Comparison of ENCODE assay signal across 8 mouse cellular contexts in genomic region chr13:70637662-70638291, GRCm38 (mm10). TPM values are rescaled to one million over a fixed set of nuclear protein-coding genes. Genes with fewer than 3 reads are reported as not detected.
DNase-seq lines count a peak whose midpoint lies in the region; ATAC-seq and TF ChIP-seq lines count a peak whose summit lies in the region.

No protein-coding gene starts in this region.

- peak; percentile 89 for ATAC-seq in CD4-positive, CD25-positive, alpha-beta regulatory T cell, adult 4 months
- peak; percentile 93 for ATAC-seq in heart, embryonic 15.5 days (replicated peaks; ENCODE audit: insufficient number of reproducible peaks, insufficient read depth, low FRiP score, low read depth)
- peak; percentile 95 for ATAC-seq in liver, embryonic 14.5 days (ENCODE audit: insufficient read depth)
- ATAC-seq in neural tube, embryonic 11.5 days (ENCODE audit: insufficient read depth, low FRiP score, low TSS enrichment): peak; percentile 96
- peak; percentile 96 for ATAC-seq in stomach, postnatal 0 days (ENCODE audit: low FRiP score, low TSS enrichment)

- H3K9me3 ChIP-seq in heart, embryonic 15.5 days (replicated peaks): no peaks in the 10 kb centered on the region
- H3K9me3 ChIP-seq in liver, embryonic 14.5 days (ENCODE audit: control insufficient read depth, low read length): no peaks in the 10 kb centered on the region
- H3K9me3 ChIP-seq in neural tube, embryonic 11.5 days (ENCODE audit: control insufficient read depth, low read length): no peaks in the 10 kb centered on the region
- H3K9me3 ChIP-seq in stomach, postnatal 0 days (ENCODE audit: control insufficient read depth, low read length): no peaks in the 10 kb centered on the region

- peak; percentile 59 for DNase-seq in c-Kit-negative CD71-positive TER-119-positive erythroid progenitor cells, embryonic 14.5 days (ENCODE audit: low read depth, low spot score)
- DNase-seq in fibroblast of lung, adult 2 months (ENCODE audit: low read depth): peak; percentile 98
- peak; percentile 93 to 97 for DNase-seq in kidney, postnatal 25 days
- peak; percentile 62 to 69 (median 62) for DNase-seq in liver, embryonic 14.5 days (ENCODE audit: low read depth in 3 of 3, low spot score in 3 of 3)
- DNase-seq in neural tube, embryonic 11.5 days (ENCODE audit: low spot score): peak; percentile 95
- DNase-seq in stomach, postnatal 0 days (ENCODE audit: low spot score): peak; percentile 91

- TF ChIP-seq EP300 in liver, embryonic 14.5 days (IDR thresholded peaks at IDR 0.05; ENCODE audit: low read depth): no peak
- peak; percentile 93 for TF ChIP-seq EP300 in stomach, postnatal 0 days (optimal IDR thresholded peaks at IDR 0.05)

- peaks cover 19% of the 10 kb centered on the region for H3K4me1 ChIP-seq in heart, embryonic 15.5 days (replicated peaks)
- peaks cover 10 to 22% of the 10 kb centered on the region in 2 experiments for H3K4me1 ChIP-seq in liver, embryonic 14.5 days (replicated peaks; ENCODE audit: control insufficient read depth in 2 of 2, insufficient read depth in 2 of 2, low read length in 1 of 2)
- H3K4me1 ChIP-seq in neural tube, embryonic 11.5 days (ENCODE audit: control insufficient read depth, insufficient read depth, low read length): peaks cover 8% of the 10 kb centered on the region
- H3K4me1 ChIP-seq in stomach, postnatal 0 days (replicated peaks; ENCODE audit: control insufficient read depth, insufficient read depth): no peaks in the 10 kb centered on the region

- H3K4me3 ChIP-seq in heart, embryonic 15.5 days: peak overlapping the region; percentile 86
- H3K4me3 ChIP-seq in liver, embryonic 14.5 days (ENCODE audit: insufficient read depth in 1 of 2, low read depth in 2 of 2, low read length in 2 of 2): peak overlapping the region; percentile 75 to 90
- H3K4me3 ChIP-seq in neural tube, embryonic 11.5 days (ENCODE audit: low read depth, low read length): peak overlapping the region; percentile 93
- peak overlapping the region; percentile 92 for H3K4me3 ChIP-seq in stomach, postnatal 0 days (ENCODE audit: low read depth, low read length)

- no peaks in the 10 kb centered on the region for H3K27me3 ChIP-seq in heart, embryonic 15.5 days
- no peaks in the 10 kb centered on the region for H3K27me3 ChIP-seq in liver, embryonic 14.5 days (ENCODE audit: control insufficient read depth, insufficient read depth, low read length)
- no peaks in the 10 kb centered on the region for H3K27me3 ChIP-seq in neural tube, embryonic 11.5 days (ENCODE audit: control insufficient read depth, insufficient read depth, low read length)
- H3K27me3 ChIP-seq in stomach, postnatal 0 days (ENCODE audit: control insufficient read depth, insufficient read depth, low read length): no peaks in the 10 kb centered on the region

- WGBS in heart, embryonic 15.5 days: under 1% methylated on average over 42 of the region's 42 CpGs
- under 1% methylated on average over 42 of the region's 42 CpGs for WGBS in liver, embryonic 14.5 days (ENCODE audit: insufficient replicate concordance)
- under 1% methylated on average over 41 of the region's 42 CpGs for WGBS in neural tube, embryonic 11.5 days
- 0% methylated on average over 38 of the region's 42 CpGs for WGBS in stomach, postnatal 0 days

- H3K4me2 ChIP-seq in heart, embryonic 15.5 days: peak overlapping the region; percentile 71
- peak overlapping the region; percentile 88 for H3K4me2 ChIP-seq in liver, embryonic 14.5 days (ENCODE audit: low read depth)
- H3K4me2 ChIP-seq in neural tube, embryonic 11.5 days (ENCODE audit: low read depth): peak overlapping the region; percentile 79
- H3K4me2 ChIP-seq in stomach, postnatal 0 days (replicated peaks; ENCODE audit: low read depth): peak overlapping the region; percentile 74

- H3K27ac ChIP-seq in heart, embryonic 15.5 days: peak overlapping the region; percentile 88
- H3K27ac ChIP-seq in liver, embryonic 14.5 days: peak overlapping the region; percentile 63
- H3K27ac ChIP-seq in neural tube, embryonic 11.5 days (ENCODE audit: low read depth, low read length): peak overlapping the region; percentile 79
- peak overlapping the region; percentile 93 for H3K27ac ChIP-seq in stomach, postnatal 0 days (replicated peaks)

- TF ChIP-seq CTCF in liver, embryonic 14.5 days (IDR thresholded peaks at IDR 0.05; ENCODE audit: low read depth): peak; percentile 79
- peak; percentile 76 for TF ChIP-seq CTCF in stomach, postnatal 0 days (IDR thresholded peaks at IDR 0.05; ENCODE audit: low read depth)

- H3K9ac ChIP-seq in heart, embryonic 15.5 days: peak overlapping the region; percentile 89
- peak overlapping the region; percentile 79 for H3K9ac ChIP-seq in liver, embryonic 14.5 days (replicated peaks)
- peak overlapping the region; percentile 92 for H3K9ac ChIP-seq in neural tube, embryonic 11.5 days (ENCODE audit: low read length)
- peak overlapping the region; percentile 93 for H3K9ac ChIP-seq in stomach, postnatal 0 days (ENCODE audit: low read length)

- no peaks in the 10 kb centered on the region for H3K36me3 ChIP-seq in heart, embryonic 15.5 days
- no peaks in the 10 kb centered on the region for H3K36me3 ChIP-seq in liver, embryonic 14.5 days (replicated peaks; ENCODE audit: control insufficient read depth, insufficient read depth, low read depth)
- no peaks in the 10 kb centered on the region for H3K36me3 ChIP-seq in neural tube, embryonic 11.5 days (ENCODE audit: control insufficient read depth, insufficient read depth, low read length)
- no peaks in the 10 kb centered on the region for H3K36me3 ChIP-seq in stomach, postnatal 0 days (ENCODE audit: control insufficient read depth, insufficient read depth, low read length)

RNA-seq across cellular contexts. Expression of gene Ice1, which starts 0.3 kb away (rescaled TPM):
- polyA plus RNA-seq in CD4-positive, CD25-positive, alpha-beta regulatory T cell, adult 4 months (2017; shearing (Covaris generic)): 10 to 100 TPM; 18.1 to 25.7 TPM
- polyA plus RNA-seq in heart, embryonic 15.5 days (2015; fragmentation: Nextera tagmentation; extraction: Ambion mirVana): 10.8 and 12.5 TPM in 2 replicates
- 6.9 and 9.6 TPM in 2 replicates for polyA plus RNA-seq in liver, embryonic 14.5 days (2012; rRNA removed)
- polyA plus RNA-seq in liver, embryonic 14.5 days (2014; fragmentation: Nextera tagmentation; extraction: Ambion mirVana): 5.9 and 7.7 TPM in 2 replicates
- 29.8 and 35.1 TPM in 2 replicates for polyA plus RNA-seq in neural tube, embryonic 11.5 days (2014; fragmentation: Nextera tagmentation; extraction: Ambion mirVana)
- polyA plus RNA-seq in stomach, postnatal 0 days (2015; fragmentation: Nextera tagmentation; extraction: Ambion mirVana): 6.0 and 7.3 TPM in 2 replicates

Comparison
In these comparisons a context has a peak if more than half of its experiments do, and no peak if none do; other contexts are left out.
1. Peak in every context shown above with its lines: DNase-seq, ATAC-seq, H3K4me3 ChIP-seq and H3K27ac ChIP-seq.